Mouse (Mus musculus) 3T3-L1 (cell line): ENCODE data around the gene Zfp597.
"Not testable (repeated sequence)": the region's sequence is repeated elsewhere in the genome, so short reads cannot be mapped to it uniquely, and the experiment has no call there.

ENCODE experiments used
- DNase-seq: peaks from one replicate; pipeline ENCODE4 v3.0.0-alpha.2; 2015; ENCODE audit warnings: low read depth, low spot score

Zfp597 gene

DNA sequence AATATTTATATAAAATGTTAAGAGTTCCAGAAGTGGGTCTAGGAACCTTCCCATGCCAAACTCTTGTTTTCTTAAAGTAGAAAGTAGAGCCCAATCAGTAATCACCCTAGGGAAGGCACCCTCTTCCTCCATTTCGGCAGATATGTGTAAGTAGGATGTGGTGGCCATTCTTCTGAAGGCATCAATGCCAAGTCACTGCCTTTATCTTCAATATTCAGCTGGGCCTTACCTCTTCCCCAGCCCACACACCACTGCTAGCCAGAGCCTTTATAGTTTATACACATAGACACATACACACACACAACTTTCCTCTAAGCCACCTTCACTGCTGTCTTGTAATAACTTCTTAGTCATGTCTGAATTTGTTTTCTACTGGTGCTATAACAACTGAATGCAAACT is 28.6 kb downstream of the Zfp597 start:
- DNase-seq, result no peak

DNA sequence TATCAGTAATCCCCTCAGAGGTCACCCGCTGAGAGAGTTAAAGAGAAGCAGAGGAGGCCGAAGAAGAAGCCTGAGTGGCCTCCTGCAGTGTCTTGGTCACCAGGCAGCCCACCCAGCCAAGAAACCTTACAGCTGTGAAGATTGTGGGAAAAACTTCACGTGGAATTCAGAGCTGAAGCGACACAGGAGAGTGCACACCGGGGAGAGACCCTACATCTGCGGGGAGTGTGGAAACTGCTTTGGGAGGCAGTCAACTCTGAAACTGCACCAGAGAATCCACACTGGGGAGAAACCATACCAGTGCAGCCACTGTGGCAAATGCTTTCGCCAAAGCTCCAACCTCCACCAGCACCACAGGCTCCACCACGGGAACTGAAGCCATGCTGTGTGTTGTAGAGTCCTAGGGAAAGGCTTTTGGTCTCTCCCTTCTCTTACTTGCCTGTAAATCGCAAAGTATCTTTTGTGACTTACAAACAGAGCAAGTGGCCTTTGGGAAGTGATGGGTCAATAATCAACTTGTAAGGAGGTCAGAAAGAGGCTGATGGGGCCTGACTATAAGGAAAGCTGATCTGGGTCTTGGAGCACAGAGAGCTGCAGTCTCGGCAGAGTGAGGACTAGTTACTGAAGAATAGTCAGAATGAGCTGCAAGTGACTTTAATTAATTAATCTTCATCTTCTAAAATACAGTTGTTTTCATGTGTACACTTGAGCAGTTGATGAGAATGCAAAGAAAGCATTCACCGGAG is 29.8 kb downstream of the Zfp597 start:
- no peak for DNase-seq

DNA sequence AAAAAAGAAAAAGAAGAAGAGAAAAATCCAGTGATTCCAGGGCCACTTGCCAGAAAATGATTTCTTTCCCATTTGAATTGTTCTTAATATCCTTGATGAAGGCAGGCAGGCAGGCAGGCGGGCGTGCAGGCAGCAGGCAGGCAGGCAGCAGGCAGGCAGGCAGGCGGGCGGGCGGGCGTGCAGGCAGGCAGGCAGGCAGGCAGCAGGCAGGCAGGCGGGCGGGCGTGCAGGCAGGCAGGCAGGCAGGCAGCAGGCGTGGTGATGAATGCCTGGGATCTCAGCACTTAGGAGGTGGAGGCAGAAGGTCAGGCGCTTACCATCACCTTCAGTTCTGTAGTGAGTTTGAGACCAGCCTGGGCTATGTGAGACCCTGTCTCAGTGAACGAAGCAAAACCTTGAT is 31.8 kb downstream of the Zfp597 start:
- no peak for DNase-seq

DNA sequence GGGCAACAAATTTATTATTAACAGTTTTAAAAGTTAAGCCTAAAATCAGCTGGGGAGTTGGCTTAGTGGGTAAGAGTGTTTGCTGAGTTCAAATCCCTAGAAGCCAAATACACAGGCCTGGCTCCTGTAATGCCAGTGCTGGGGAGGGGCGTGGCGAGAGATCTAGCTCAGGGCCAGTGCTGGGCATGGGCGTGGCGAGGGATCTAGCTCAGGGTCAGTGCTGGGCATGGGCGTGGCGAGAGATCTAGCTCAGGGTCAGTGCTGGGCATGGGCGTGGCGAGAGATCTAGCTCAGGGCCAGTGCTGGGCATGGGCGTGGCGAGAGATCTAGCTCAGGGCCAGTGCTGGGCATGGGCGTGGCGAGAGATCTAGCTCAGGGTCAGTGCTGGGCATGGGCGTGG is 33.1 kb downstream of the Zfp597 start:
- not testable (repeated sequence) for DNase-seq

DNA sequence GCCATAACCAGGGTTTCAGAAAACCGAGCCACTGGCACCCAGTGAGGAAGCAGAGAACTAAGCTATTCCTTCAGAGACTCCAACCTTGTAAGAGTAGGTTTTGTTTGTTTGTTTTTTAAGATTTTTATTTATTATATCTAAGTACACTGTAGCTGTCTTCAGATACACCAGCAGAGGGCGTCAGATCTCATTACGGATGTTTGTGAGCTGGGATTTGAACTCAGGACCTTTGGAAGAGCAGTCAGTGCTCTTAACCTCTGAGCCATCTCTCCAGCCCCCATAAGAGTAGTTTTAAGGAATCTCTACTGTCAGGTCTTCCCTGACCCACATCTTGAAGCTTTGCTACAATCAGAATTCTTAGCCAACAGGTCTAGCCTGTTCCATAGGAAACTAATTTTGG is 35.9 kb downstream of the Zfp597 start:
- DNase-seq, result no peak

DNA sequence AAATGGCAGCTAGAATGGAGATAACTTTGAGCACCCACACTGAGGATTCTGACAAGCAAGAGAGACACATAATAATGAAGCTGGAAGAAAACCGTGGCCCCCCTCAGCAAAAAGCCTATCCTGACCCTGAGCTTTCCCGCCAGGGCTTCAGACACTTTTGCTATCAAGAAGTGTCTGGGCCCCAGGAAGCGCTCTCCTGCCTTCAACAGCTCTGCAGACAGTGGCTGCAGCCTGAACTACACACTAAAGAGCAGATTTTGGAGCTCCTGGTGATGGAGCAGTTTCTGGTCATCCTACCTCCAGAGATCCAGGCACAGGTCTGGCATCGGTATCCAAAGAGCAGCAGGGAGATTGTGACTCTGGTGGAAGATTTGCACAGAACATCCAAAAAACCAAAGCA is 36.5 kb downstream of the Zfp597 start:
- peak; percentile 35 for DNase-seq

DNA sequence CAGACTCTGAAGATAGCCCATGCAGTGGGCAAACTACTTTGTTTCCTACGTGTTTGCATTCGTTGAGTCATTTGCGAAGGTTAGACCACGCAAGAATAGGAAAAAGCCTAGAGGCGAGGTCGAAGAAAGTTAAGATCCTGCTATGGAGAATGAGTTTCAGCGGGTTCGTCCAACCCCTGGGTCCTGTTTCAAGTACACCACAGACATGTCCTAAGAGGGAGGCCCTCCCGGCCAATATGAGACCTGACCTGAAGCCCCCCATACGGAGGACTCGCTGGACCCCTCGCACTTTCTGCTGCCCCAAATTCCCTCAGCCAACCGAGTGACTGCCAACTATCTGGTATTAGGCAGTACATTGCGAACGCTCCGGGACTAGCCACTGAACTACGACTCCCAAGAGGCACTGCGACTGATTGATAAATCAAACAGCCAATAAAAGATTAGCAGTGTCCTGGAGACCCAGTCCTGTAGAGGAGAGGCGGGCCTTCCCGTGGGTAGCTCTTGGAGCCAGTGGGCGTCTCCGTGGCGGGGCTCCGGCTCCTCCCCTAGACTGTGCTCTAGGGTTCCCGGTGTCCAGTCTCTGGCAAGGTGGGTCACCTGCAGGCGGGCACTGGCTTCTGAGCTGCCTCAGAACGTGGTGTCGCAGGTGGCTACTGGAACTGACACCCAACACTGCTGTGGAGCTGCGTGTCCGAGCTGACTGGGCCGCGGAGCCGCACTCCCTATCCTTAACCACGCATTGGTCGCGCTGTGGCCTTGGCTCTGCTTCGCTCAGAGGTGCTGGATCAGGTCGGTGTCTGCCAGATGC is 37.4 kb downstream of the Zfp597 start, which contains the start of gene Zfp174:
Gene Zfp174 (plus strand): TSS at position 558 of the 808 bp plus-strand sequence.
- DNase-seq, result peak; percentile 100

DNA sequence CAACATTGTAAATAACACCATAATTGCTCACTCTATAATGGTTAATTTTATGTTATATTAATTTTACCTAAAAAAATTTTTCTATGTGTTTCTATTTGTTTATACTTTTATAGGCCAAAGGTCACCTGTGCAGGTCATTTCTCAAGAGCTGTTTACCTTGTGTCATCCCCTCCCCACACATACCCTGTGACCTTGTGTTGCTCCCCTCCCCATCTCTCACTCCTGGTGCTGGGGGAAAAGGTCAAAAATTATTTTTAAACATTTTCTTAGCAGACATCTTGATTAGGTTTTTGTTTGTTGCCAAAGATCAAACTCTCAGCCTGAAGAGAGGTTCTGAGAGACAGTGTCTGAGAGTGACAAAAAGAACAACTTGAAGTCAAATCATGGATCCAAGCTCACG is 40.6 kb downstream of the Zfp597 start:
- DNase-seq, result no peak

DNA sequence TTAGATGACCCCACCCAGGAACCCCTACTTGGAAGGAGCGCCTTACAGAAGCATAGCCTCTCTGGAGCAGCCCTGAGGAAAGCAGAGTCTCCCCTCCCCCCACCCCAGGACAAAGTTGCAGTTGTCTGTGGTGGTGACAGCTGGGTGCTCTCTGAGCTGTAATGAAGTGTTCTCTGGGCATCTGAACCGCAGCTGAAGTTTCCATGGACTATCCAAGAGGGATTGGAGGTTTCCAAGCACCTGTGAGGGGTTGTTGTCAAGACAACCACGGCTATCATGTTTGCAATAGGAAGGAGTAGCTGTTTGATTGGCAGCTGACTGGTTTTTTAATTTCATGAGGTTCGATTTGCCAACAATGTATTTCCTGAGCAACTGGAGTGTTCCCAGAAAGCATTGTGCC is 41.4 kb downstream of the Zfp597 start:
- no peak for DNase-seq

DNA sequence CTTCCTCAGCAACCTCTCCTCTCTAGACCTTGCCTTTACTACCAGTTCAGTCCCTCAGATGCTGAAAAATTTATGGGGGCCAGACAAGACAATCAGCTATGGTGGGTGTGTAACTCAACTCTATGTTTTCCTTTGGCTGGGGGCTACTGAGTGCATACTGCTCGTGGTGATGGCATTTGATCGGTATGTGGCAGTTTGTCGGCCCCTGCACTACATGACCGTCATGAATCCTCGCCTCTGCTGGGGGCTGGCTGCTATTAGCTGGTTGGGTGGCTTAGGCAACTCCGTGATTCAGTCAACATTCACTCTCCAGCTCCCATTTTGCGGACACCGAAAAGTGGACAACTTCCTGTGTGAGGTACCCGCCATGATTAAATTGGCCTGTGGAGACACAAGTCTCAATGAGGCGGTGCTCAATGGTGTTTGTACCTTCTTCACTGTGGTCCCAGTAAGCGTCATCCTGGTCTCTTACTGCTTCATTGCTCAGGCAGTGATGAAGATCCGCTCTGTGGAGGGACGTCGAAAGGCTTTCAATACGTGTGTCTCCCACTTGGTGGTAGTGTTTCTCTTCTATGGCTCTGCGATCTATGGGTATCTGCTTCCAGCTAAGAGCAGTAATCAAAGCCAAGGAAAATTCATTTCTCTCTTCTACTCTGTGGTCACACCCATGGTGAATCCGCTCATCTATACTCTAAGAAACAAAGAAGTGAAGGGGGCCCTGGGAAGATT is 45.0 kb downstream of the Zfp597 start:
- peak; percentile 26 for DNase-seq

DNA sequence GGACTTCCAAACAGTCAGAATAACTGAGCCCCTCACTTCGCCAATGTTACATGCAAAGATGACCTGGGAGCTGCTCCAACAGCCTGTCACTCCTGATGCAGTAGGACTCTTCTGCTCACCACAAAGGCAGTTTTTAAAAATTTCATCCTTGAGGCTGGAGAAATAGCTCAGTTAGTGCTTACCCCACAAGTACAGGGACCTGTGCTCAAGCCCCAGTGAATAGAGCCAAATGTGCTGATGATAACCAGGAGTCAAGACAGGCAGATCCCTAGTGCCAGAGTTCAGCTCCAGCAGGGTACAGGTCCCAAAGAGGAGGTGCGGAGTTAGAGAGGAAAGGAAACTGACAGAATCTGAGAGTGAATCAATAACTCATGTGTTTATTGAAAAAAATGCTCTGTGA is 48.9 kb downstream of the Zfp597 start:
- DNase-seq, result no peak

DNA sequence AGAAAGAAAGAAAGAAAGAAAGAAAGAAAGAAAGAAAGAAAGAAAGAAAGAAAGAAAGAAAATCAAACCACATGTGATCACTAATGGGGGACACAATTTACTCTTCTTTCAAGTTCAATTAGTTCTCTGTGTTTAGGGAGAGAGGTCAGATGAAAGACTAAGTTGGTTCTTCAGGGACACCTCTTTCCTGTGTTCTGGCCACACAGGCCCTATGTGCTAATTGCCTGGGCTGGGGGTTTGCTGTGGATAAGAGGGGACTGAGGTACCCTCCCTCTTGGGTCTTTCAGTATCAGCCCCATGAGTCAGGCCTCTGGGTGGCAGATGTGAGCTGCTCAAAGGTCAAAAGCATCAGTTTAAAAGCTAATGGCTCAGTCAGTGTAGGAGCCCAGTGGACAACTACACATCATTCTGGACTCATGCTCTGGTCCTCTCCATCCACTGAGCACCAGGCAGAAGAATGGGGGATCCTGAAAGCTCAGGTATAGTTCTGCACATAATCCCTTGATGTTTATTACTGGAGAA is 53.7 kb downstream of the Zfp597 start, which contains the start of gene Olfr15:
Gene Olfr15 (plus strand): TSS at position 291 of the 522 bp plus-strand sequence.
- DNase-seq, result no peak

DNA sequence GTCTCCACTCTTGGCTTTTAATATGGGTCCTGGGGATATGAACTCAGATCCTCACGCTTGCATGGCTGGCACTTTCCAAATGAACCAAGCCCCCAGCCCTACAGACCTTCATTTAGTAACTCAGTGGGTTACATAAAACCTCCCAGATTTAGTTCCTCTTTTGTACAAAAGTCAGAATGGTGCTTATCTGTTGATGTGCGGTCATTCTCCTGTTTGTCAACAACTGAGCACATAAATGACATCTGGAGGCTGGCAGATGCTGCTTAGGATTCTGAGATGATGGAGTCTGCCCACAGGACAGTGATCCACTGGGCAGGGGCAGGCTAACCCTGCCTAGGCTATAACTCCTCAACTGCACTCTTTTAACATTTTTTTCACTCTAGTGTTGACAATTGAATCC is 54.6 kb downstream of the Zfp597 start:
- no peak for DNase-seq

DNA sequence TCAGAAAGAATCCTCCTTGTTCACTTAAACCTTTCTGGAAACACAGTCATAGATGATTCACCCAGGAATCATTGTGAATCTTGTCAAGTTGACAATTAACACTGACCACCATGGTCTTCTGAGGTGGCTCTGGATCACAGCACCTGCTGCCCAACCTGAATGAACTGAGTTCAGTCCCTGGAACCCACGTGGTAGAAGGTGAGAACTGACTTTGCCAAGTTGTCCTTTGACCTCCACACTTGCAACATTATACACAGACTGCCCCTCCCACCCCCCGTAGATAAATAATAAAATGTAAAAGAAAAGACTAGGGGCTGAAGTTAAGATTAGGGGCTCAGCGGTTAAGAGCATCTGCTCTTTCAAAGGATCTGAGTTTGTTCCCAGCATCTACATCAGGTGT is 56.3 kb downstream of the Zfp597 start:
- DNase-seq, result peak; percentile 20

DNA sequence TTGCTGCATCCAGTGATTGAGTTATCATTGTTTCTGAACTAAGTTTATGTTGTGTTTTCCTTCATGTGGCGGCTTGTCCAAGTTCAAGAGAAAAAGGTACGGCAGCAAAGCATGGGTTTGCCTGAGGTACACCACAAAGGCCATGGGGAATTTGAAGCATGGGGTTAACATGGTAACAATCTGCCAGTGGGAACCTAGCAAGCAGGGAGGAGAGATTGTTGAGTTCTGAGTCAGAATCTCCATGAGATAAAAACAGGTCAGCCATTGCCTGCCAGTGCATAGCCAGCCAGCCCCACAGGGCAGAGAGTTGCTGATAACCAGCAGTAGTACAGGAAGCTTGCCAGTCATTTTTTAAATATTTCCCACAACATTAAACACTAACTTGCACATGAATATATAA is 64.2 kb downstream of the Zfp597 start:
- peak; percentile 83 for DNase-seq

DNA sequence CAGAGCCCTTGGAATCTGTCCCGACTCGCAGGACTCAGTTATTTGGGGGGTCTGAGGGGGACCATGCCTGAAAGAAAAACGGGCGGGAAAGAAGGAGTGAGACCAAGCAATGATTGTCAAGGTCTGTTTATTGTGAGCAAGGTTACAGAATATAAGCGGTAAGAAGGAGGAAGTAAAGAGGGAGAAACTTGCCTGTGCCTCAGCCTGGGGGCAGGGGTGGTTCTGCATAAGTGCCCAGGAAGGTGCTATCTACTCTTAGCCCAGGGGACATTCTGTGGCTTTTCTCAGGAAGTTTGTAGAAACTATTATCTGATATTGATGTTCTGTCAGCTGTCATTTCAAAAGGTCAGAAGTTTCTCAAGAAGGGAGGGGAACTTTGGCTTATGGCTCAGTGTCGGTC is 69.7 kb downstream of the Zfp597 start:
- not testable (repeated sequence) for DNase-seq
